ENCODE assay signal across 8 mouse cellular contexts in genomic region chr9:14500023-14500915, GRCm38 (mm10). TPM values are rescaled to one million over a fixed set of nuclear protein-coding genes. Genes with fewer than 3 reads are reported as not detected.
DNase-seq lines count a peak whose midpoint lies in the region; ATAC-seq lines count a peak whose summit lies in the region.

Gene Kdm4d (minus strand): TSS chr9:14500482.
Gene Cwc15 (plus strand): TSS chr9:14500617.

- DNase-seq in adipocyte (ENCODE audit: low spot score), result peak; percentile 99
- DNase-seq in embryo, embryonic 10 days (ENCODE audit: low spot score), result peak; percentile 97
- DNase-seq in gastrocnemius, postnatal 10 days, result peak; percentile 91
- peak; percentile 99 for DNase-seq in induced T-regulatory cell, adult 2 months (ENCODE audit: low read depth)
- peak; percentile 93 to 97 for DNase-seq in left cerebral cortex, adult 9 months (ENCODE audit: low spot score in 2 of 2)
- peak; percentile 93 for DNase-seq in right cerebral cortex, postnatal 14 days
- DNase-seq in urinary bladder, postnatal 36 days (ENCODE audit: low spot score in 2 of 2), result peak; percentile 87 to 91

- ATAC-seq in megakaryocyte progenitor cell, adult 5-6 weeks (replicated peaks; ENCODE audit: poor library complexity), result peak; percentile 95

RNA-seq across cellular contexts. Expression of gene Kdm4d, which starts in this region (rescaled TPM):
- under 1 TPM; 0.09 to 0.11 TPM for total RNA-seq in gastrocnemius, postnatal 10 days (2021)
- total RNA-seq in megakaryocyte progenitor cell, adult 5-6 weeks (2015), result 0.17 TPM in 1 of 2 replicates, not detected in the other
- 0.12 and 0.84 TPM in 2 replicates for total RNA-seq in megakaryocyte progenitor cell, adult 5-6 weeks (2017)

RNA-seq across cellular contexts. Expression of gene Cwc15, which starts in this region (rescaled TPM):
- total RNA-seq in gastrocnemius, postnatal 10 days (2021), result 100 to 1,000 TPM; 101 to 102 TPM
- 199 and 231 TPM in 2 replicates for total RNA-seq in megakaryocyte progenitor cell, adult 5-6 weeks (2015)
- total RNA-seq in megakaryocyte progenitor cell, adult 5-6 weeks (2017), result 247 and 284 TPM in 2 replicates

Comparison
In these comparisons a context has a peak if more than half of its experiments do, and no peak if none do; other contexts are left out.
1. Peak in every context shown above with its lines: DNase-seq and ATAC-seq.